Mouse (Mus musculus): ENCODE measurements around the gene Dpysl4.

Gene Dpysl4

DNA sequence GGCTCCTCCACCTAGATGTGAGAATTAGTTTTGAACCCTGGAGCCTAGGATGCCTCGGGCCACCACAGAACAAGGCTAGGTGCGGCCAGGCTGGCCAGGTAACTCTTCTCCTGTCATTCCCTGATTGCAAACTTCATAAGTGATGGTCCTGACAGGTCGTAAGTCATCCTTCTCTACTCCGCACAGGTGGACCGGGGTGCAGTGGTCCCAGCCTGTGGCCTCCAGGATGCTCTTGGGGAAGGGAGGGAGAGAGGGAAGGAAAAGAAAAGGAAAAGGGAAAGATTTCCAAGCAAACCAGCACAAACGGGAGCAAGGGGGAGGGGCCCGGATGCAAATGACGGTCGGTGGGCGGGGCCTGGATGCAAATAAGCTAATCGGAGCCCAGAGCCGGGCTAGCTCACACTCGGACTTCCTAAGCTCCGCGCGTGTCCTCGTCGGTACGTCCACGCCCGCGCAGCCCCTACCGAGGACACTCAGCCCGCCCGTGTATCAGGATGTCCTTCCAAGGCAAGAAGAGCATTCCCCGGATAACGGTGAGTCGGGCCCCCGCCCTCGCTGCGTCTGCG is at the start of gene Dpysl4:
Dpysl4 (plus strand) TSS at position 373 of the 566 bp plus-strand sequence.
- peak; percentile 68 for DNase-seq (ENCODE audit: low spot score)

DNA sequence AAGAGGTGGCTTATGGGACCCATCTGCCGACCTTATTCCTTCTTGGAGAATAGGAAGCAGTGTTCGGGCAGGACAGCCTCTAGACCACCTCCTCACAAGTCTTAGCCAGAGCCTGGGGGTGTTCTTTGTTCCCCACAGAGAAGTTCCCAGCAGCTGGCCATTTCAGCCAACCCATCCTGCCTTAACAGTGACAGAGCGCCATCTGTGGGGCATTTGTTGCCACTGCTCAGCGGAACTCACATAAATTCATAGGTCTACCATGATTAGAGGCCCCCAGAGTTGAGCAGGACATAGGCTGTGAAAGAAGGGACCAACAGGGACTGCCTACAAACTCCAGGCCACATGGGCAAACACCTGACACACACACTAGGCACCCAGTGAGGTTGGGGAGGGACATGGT is 22.4 kb upstream of the Dpysl4 start:
- DNase-seq (ENCODE audit: low spot score), result no peak

DNA sequence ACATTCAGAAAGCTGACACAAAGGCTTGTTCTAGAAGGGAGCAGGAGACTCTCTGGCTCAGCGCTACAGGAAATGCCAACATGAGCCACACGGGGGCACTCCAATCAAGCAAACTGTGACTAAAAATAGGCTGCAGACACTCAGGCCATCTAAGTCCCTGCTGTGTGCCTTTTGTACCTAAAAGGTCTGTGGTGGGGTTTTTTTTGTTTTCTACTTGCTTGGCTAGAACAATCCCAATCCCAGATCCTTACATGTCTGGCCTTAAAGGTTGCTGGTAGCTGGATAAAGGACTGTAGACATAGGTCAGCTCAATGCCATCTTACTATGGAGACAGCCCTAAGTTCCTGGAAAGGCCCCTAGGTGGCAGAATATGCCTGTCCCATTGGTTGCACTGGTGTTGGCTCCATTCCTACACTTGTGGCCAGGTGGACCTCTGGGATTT is 17.6 kb upstream of the Dpysl4 start:
- peak; percentile 65 for DNase-seq (ENCODE audit: low spot score)

DNA sequence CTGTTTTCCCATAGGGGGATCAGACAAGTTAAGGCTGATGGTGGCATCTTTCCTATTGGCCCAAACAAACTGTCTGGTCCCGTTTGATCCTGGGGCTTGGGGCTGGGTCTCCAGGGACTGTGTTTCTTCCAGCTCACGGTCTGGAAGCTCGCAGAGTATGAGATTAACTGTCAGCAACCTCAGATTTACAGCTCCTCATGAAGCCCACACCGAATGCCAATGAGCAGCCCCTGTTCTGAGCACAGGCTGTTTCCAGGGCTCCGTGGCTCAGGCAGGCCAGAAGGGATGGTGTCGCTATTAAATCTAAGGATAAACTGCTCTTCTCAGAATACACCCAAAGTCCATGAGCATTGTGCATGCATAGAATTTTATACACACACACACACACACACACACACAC is 11.6 kb upstream of the Dpysl4 start:
- no peak for DNase-seq (ENCODE audit: low spot score)

DNA sequence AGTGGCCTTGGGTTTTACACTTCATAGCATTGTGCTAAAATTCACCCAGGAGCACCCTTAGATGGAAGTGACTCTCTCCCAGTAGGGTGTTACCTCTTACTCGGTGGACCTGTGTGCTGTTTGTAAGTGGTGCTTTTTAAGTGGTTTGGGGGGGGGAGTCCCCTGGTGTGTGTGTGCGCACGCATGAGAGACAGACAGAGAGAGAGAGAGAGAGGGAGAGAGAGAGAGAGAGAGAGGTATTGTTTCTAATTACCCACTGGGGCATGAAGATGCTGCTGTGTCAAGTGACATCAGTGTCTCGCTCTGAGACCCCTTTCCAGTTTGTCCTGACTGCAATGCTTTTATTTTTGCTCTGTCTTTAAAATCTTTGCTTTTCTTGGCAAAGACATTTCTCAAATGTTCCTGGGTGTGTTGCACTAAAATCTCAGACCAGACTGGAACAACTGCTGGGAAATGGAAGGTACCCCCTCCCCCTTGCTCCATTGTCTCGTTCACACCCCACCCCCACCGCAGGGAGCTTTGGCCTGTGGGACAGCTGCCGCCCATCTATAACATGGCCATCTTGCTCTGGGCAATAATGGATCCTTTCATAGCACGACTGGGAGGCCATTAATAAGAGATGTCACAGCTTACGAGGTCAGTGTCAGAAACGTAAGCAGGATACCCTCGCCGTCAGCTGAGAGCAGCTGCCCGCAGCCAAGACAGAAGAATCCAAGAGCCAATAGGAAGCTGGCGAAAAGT is 10.6 kb upstream of the Dpysl4 start:
- DNase-seq (ENCODE audit: low spot score), result no peak

DNA sequence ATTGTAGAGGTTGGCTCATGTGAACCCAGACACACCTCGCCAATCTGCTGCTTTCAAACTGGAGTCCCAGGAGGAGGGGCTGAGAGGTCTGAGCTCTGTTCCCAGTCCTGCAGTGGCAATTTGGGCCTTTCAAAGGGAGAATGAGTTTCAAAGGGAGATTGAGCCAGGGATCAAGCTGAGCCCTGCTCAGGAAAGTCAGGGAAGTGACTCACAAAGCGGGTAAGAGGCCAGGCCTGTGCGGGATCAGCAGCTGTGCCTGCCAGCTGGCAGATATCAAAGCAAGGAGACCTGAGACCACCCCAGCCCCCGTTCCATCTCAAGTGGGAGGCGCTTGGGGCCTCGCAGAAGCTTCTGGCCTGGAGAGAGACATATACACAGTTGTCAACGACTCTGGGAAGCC is 8.5 kb upstream of the Dpysl4 start:
- no peak for DNase-seq (ENCODE audit: low spot score)

DNA sequence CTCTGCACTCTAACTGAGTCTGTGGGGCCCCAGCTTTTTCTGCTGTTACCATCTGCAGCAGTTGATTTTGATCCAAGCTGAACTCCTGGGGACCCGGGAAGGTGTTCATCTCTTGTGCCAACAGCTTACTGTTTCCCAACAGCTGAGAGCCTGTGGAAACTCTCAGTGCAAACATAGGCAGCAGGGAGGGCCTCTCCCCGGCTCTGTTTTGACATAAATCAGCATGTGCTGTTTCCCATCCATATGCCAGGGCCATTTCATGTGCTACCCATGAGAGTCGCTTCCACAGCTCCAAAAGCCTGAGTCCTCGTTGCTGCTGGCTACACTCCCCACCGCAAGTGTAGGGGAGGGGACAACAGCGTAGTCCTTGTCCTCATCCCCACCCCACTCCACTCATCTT is 7.6 kb upstream of the Dpysl4 start:
- no peak for DNase-seq (ENCODE audit: low spot score)

DNA sequence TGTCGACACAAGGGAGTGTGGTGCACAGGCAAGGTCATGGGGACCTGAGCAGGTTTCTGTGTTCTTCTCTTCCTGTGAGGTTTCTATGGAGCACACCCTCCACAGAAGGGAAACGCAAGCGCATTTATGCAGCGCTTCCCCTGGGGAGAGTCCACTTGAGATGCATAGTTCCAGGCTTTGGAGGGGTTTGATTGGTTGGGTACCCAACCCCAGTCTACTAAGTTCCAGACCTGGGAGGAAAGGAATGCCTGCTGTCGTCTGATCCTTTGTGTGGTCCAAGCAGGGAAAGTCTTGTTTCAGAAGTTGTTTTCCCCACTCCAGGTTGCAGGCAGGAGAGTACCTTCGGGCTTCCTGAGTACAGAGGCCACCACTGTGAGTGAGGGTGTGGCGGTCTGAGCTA is 6.7 kb upstream of the Dpysl4 start:
- DNase-seq (ENCODE audit: low spot score), result no peak

DNA sequence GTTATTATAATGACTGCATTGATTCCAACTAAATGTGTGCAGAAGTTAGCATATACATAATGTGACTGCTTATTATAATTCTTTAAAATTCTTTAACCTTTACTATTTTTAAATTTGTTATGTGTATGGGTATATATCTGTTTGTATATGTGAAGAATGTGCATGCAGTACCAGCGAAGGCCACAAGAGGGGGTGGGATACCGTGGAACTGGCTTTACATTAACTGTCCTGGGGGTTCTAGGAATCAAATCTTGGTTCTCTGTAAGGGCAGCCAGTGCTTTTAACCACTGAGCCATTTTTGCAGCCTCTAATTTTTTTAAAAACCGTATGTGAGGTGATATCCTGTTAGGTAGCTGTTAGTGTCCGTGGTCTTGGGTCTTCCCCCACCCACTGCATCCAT is 5.1 kb upstream of the Dpysl4 start:
- no peak for DNase-seq (ENCODE audit: low spot score)

DNA sequence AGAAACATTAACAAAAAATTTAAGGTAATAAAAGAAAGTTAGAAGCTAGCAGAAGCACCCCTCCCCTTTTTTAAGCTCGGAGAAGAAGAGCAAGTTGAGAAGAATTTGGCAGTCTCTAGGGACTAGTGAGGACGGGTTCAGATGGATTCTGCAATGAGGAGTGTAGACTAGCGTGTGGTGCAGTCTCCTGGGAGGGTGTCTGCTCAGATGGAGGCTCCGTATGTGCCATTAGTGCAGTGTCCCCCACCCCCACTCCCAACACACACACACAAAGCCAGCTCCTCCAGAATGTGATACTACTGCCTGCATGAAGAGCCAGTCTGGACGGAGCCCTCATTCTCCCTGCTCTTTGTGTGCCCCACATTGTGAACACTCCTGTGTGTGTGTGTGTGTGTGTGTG is 4.6 kb upstream of the Dpysl4 start:
- no peak for DNase-seq (ENCODE audit: low spot score)

DNA sequence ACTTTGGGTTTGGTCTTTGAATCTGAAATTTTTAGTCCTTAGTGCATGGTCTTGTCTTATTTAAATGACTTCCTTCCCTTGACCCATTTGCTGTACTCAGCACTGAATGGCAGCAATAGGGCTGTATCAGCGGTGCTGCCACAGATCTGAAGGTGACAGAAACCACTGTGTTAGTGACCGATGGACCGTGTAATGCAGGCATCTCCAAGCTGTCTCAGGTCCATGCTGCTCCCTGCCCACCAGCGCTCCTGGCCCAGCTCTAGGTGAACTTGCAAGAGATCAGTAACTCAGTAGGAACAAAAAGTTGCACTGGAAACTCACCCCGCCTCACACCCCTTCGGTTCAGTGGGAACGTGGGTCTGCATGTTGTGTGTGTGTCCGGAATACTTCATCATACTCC is 3.5 kb upstream of the Dpysl4 start:
- no peak for DNase-seq (ENCODE audit: low spot score)

DNA sequence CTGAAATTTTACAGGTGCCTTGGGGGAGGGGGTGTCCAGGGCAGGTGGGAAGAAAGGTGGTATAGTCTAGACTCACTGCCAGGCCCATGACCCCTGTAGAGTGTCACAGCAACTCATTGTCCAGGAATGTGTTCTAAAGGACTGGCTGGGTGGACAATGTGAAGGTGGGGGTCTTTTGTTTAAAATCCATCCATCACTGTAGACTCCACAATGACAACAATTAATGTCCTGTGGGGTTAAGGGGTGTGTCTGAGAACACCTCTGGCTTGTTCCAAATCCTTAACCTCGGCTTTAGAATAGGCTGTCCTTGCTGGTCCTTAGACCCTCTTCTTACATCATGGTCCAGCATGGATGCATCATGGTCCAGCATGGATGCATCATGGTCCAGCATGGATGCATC is 1.5 kb upstream of the Dpysl4 start:
- DNase-seq (ENCODE audit: low spot score), result no peak

DNA sequence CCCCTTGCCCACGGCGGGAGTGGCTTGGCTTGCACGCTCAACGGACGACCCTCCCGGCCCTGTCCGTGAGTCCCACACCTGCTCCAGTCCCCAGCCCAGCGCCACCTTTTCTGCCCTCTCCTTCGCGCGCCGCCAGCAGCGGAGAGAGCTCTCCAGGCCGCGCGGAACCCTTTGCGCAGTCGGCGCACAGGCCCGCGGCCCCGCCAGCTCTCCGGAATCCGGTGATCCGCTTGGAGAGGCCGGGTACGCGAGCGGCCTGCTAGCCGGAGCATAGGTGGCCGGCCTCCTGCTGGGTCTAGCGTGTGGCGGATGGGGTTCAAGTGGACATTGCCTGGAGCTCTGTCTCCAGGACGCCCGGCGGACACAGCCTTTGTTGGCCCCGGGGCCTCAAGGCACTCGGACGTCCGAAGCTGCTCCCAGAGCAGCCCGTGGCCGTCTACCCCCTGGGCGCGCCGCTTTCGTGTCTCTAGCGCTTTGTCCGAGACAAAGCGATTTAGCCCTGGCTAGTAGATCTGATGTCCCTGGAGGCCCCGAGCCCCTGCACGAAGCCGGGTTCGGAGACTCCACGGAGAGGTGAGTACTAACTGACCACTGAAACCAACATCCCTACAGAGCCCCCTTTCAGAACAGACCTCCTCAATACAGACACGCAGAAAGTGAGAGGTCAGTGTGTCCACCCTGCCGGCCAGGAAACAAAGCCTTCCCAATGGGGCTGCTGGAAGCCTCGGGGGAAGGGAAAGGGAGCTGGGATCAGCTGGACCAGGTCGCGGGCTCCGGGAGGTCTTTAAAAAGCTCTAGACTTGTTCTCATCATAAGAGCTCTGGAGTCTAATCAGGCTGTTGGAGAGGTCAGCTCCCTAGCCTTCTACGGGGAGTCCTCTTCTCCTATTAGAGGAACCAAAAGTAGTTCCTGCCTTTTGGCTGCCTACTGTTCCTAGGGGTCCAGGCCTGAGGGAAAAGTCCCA is 676 bp downstream of the Dpysl4 start:
- DNase-seq (ENCODE audit: low spot score), result no peak

DNA sequence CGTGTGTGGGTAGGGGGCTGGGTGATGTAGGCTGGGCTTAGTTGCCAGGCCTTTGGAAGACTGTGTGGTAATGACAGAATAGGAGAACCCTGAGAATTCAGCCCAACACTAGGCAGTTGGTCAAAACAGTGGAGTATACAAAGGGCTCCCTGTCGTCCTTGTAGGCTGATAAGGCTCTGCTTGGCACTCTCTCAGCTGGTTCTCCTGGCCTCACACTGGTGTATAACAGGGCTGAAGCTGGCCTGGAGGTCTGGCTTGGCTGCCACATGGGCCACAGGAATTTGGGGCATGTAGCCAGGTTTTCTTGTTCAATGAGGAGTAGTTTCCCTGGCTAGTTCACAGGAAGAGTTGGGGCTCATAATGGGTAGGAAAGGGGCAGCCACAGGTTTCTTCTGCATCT is 2.0 kb downstream of the Dpysl4 start:
- DNase-seq (ENCODE audit: low spot score), result no peak

DNA sequence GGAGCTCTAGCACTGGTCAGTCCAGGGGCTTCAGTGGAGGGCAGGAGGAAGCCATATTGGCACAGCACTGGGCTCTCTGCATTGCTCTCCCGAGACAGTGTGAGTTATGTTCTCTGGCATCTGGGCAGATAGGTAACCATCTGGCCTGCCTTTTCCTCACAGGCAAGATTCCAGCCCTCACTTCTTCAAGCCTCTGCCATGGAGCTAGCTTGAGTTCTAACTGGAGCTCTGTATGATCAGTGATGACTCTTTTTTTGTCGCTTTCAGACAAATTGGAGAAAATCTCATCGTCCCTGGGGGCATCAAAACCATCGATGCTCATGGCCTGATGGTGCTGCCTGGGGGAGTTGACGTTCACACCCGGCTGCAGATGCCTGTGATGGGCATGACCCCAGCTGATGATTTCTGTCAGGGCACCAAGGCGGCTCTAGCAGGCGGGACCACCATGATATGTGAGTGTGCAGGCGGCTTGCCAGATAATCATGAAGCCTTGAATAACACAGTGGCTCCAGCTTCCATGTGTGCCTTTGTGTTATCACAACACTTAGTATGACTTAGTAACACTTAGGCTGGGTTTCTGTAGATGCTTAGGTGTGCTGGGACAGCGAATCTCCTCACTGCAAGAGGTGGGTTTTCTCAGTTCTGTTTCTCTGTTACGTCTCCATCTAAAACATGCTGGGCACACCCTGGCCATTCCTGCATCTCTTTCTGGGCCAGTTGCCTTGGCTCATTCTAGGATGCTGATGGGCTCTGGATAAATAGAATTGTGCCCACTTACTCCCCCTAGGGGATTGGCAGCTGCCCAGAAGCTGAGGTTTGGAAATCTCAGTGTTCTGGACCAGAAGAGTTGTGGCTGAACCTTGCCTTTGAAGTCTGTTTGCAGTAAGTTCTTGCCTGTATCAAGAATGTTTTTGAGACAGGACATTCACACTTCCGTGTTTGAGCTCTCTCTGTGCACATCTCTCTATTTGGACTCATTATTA is 4.4 kb downstream of the Dpysl4 start:
- DNase-seq (ENCODE audit: low spot score), result no peak

DNA sequence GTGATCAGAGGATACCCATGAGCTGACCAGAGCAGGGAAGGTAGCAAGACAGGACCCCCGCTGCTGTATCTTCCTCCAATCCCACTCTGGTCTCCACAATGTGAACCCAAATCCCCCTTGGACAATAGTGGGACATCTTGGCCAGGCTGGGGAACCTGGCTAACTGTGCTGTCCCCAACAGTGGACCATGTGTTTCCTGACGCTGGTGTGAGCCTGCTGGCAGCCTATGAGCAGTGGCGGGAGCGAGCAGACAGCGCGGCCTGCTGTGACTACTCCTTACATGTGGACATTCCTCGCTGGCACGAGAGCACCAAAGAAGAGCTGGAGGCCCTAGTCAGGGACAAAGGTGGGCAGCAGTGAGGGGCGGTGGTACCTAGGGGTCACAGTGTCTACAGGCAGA is 5.9 kb downstream of the Dpysl4 start:
- no peak for DNase-seq (ENCODE audit: low spot score)

DNA sequence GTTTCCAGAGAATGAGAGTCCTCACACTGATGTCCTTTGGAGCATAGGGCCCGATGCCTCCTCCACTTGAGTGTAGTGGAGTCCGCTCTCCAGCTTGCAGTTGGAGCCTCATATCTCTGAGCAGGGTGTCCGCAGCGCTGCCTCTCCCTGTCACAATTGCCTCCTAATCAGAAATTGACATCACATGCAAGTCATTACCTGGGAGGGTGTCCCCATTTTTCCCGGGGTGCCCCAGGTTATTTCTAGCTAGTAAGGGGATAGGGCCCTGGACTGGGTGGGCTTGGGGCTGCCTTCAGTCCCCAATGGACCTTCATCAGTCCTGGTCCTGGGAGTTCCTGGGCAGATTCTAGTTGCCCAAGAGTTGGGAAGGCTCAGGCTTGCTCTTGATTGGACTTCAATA is 6.9 kb downstream of the Dpysl4 start:
- DNase-seq (ENCODE audit: low spot score), result no peak

DNA sequence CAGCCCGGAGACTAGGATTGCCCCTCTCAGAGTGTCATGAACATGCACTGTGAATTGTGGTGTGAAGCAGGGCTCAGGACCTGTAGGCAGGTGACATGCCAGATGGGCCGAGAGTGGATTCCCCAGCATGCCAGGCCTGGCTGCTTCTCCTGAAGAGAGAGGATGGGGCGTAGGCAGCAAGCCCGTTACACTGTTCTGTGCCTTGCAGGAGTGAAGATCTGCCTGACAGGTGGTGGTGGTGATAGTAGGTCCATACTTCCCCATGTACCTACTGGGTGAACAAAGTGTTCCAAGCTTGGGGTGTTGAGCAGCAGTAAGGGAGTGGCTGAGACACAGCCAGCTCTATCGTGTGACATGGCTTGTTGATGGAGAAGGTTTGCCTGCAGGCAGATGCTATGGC is 7.3 kb downstream of the Dpysl4 start:
- DNase-seq (ENCODE audit: low spot score), result no peak

DNA sequence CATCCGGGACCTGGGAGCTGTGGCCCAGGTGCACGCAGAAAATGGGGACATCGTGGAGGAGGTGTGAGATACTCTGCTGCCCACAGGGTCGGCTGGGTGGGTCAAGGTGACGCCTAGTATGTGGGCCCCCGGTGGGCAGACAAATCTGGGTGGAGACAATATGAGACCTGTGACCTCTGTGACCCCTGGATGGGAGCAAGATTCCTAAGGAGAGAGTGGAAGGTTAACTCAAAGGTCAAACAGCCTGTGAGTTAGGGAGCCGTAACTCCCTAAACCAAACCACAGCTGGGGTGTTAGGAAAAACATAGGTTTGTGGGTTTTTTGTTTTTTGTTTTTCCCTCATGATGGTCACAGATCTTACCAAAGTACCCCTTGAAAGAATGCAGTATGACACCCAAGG is 8.0 kb downstream of the Dpysl4 start:
- DNase-seq (ENCODE audit: low spot score), result no peak

DNA sequence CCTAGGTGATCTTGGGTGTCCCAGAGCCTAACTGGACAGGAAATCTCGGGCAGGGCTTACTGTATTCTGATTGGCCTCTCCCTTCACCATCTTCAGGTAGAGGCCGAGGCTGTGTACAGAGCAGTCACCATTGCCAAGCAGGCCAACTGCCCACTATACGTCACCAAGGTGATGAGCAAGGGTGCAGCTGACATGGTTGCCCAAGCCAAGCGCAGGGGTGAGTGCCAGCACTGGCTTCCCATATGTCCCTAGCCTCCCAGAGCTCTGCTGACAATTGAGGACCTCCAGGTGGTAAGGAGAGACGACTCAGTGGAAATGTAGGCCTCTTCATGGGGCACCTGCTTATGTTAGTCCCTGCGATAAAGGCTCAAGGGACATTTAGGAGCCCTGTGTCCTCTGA is 9.0 kb downstream of the Dpysl4 start:
- no peak for DNase-seq (ENCODE audit: low spot score)

DNA sequence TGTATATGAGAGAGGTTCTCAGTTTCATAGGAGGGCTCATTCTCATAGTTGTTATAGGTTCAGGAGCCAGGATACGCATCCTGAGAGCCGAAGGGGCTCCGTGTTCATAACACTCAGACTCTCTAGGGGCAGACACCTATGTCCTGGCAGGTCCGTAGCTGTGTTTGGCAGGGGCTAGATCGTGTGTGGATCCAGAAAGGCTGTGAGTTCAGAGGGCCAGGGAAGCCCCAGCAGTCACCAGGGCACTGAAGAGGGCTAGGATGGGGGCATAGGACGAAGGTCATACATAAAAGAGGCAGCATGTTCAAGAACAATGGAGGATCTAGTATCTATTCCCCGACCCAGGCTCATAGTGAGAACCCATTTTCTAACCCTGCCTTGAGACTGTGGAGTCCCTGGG is 9.5 kb downstream of the Dpysl4 start:
- no peak for DNase-seq (ENCODE audit: low spot score)

DNA sequence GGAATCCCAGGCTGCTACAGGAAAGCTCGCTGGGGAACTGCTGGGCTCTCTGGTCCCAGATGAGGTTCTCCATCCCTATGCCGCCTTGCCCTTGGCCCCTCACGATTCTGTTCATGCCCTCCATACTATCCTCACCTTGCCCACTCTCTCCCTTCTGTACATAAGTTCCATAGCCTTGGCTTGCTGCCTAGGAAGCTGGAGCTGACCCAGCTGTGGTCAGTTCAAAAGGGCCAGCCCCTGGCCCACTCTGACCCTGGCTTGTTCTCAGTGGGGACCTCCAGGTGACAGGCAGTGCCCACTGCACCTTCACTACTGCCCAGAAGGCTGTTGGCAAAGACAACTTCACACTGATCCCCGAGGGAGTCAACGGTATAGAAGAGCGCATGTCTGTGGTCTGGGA is 10.6 kb downstream of the Dpysl4 start:
- DNase-seq (ENCODE audit: low spot score), result no peak

All from layer of hippocampus, adult 9-10 months (tissue).